In the genomic region with DNA sequence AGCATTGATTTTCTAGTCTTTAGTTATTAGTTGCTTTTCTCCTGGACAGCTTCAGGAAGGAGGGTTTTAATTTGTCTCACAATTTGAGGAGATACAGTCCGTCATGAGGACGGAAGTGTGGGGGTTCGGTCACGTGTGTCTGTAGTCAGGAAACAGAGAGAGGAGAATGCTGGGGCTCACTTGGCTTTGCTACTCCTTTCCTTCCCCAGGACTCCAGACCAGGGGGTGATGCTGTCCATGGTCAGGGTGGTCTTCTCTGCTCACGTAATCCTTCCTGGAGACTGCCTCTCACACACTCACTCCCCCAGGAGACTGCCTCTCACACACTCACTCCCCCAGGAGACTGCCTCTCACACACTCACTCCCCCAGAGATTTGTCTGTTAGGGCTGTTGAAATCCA, we compare ENCODE assay signal across 16 mouse cellular contexts.
"Had no signal": no experiment of that assay in that cellular context is flagged by ENCODE, and none has a peak within 500 bp of the region (broad histone marks: within the 10 kb centered on the region; RNA-seq: fewer than 3 reads in every experiment).

No protein-coding gene starts in this region.

- H3K9me3 ChIP-seq: neural tube, embryonic 13.5 days; neural tube, embryonic 15.5 days; stomach, embryonic 15.5 days had no signal

- H3K27me3 ChIP-seq: neural tube, embryonic 13.5 days; neural tube, embryonic 15.5 days; stomach, embryonic 15.5 days had no signal

- DNase-seq: retina, postnatal 1 day; right cerebral cortex, adult 18-20 months; right cerebral cortex, postnatal 14 days; right cerebral cortex, postnatal 25 days; right cerebral cortex, postnatal 4 days; spleen, adult 18-20 months; thymus, adult 18-20 months; thymus, adult 2 months; thymus, postnatal 14 days; thymus, postnatal 25 days; thymus, postnatal 36 days; thymus, postnatal 4 days had no signal

- H3K4me1 ChIP-seq: neural tube, embryonic 13.5 days; neural tube, embryonic 15.5 days; stomach, embryonic 15.5 days had no signal

- H3K9ac ChIP-seq: neural tube, embryonic 13.5 days; neural tube, embryonic 15.5 days; stomach, embryonic 15.5 days had no signal

- H3K4me3 ChIP-seq: neural tube, embryonic 13.5 days; neural tube, embryonic 15.5 days; stomach, embryonic 15.5 days had no signal

- H3K27ac ChIP-seq: neural tube, embryonic 13.5 days; neural tube, embryonic 15.5 days; stomach, embryonic 15.5 days; stomach, postnatal 0 days had no signal

- H3K4me2 ChIP-seq: neural tube, embryonic 13.5 days; neural tube, embryonic 15.5 days; stomach, embryonic 15.5 days had no signal
